Mouse (Mus musculus) kidney, postnatal 4 days (tissue): ENCODE results near the gene Rad23a.

Experiments used
- DNase-seq, 2 experiments: peaks; one replicate each; pipeline ENCODE4 v3.0.0; 2021; ENCODE audit warnings: mixed read lengths in 2 of 2

The Rad23a gene

DNA sequence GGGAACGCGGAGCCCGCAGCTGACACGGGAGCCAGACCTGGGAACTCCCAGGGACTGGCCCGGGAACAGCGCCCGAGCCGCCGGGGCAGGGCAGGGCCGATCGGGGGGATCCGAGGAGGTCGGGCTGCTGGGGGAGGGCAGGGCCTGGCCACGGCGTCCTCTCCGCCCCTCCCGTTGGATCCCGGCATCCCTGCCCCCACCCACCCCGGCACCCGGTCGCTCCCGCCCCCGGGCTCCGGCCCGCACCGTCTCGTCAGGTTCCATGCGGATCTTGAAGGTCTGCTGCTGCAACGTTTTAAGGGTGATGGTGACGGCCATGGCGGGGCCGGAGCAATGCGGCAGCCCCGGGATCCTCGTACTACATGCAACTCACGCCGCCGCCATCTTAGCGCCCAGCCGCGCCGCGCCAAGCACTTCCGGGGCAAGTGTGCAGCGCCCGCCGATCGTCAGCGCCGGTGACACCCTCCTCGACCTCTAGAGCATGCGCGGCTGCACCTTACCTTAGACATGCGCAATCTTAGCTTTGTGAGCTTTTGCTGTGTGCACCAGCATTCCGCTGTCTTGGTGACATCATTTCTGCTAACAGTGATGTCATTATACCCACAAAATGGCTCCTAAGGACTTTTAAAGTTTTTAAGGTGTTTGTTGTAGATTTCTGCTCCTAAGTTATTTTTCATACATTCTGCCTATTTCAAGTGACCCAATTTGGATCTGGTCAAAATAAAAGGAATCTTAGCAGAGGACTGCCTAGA is at the start of gene Rad23a:
Gene Rad23a, minus strand, starts transcription at position 418 of the 752 bp plus-strand sequence.
- DNase-seq, result peak; percentile 93 to 96

DNA sequence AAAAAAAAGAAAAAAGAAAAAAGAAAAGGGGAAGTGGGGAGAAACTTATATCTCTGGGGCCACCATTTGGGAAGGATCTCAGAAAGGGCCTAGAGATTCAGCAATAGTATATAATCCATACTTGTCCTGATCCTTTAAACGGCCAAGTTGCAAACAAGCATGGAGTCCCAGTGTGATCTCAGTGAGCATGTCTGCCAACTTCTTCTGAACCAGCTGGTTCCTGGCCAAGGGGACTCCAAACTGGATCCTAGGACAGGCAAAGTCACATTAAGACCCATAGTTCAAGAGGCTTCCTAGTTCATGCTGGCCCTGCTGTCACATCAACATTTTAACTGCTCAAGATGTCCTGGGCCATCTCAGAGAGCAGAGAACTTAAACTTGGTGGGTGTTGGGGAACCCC is 48.7 kb upstream of the Rad23a start:
- no peak for DNase-seq

- no peak for DNase-seq
These were observed 47.8 kb upstream of the Rad23a start for GRCm38 (mm10) chr8:84888280-84888679.

DNA sequence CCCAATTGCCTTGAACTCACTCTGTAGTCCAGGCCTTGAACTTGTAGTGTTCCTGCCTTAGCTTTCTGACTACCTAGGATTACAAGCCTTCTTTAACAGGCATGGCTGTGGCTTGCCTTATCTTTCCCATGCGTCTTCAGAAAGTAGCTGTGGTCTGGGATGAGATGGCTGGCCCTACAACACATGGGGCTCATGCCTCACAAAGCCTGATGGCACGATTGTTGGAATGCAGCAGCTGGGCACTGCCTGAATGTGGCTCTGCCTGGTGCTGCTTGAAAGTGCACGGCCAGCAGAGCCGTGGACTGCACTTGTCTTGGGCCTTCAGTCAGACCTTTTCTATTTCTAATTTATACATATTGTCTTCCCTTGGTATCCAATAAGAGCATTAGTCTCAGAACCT is 44.3 kb upstream of the Rad23a start:
- DNase-seq, result no peak

GRCm38 (mm10) chr8:84878915-84879314 is 38.5 kb upstream of the Rad23a start:
- no peak for DNase-seq

- DNase-seq, result no peak
These were observed 37.0 kb upstream of the Rad23a start for GRCm38 (mm10) chr8:84877297-84878035.

DNA sequence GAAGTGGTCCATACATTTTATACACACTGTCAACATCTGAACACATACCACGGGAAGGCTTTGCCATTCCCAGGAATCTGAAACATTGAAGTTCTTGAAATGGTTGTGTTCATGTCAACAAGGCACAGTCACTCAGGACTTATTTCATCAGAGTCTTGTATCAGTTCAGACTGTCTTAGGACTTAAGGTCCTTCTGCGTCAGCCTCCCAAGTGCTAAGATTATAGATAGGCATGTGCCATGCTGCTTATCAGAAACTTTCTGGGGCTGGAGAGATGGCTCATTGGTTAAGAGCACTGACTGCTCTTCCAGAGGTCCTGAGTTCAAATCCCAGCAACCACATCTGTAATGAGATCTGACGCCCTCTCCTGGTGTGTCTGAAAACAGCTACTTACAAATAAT is 33.9 kb upstream of the Rad23a start:
- DNase-seq, result no peak

DNA sequence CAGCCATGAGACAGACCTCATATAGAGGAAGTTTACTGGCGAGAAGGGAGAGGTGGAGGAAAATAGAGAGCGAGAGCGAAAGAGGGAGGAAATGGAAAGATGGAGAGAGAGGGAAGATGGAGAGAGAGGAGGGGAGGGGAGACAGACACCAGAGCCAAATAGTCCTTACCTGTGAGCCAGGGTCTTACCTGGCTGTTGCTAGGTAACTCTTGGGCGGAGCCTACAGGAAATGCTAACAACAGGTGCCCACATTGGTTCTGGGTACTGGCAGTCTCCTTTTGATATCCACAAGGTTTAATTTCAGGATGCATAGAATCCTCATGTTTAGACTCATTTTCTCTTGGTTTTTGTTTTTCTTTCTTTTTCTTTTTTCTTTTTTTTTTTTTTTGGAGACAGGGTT is 32.6 kb upstream of the Rad23a start:
- no peak for DNase-seq

GRCm38 (mm10) chr8:84872309-84872965 is 32.0 kb upstream of the Rad23a start:
- peak; percentile 52 to 70 for DNase-seq

GRCm38 (mm10) chr8:84871376-84872308 is 31.2 kb upstream of the Rad23a start, which contains the start of gene Syce2:
Syce2 (plus strand) TSS chr8:84872111.
- peak; percentile 91 to 94 for DNase-seq

GRCm38 (mm10) chr8:84856864-84857441 is 16.5 kb upstream of the Rad23a start, which contains the start of gene Farsa:
Farsa (plus strand) TSS chr8:84856989.
- DNase-seq, result peak; percentile 94 to 96

- DNase-seq, result no peak
These were observed 16.0 kb upstream of the Rad23a start for GRCm38 (mm10) chr8:84856434-84856833.

- no peak for DNase-seq
These were observed 7.4 kb upstream of the Rad23a start for GRCm38 (mm10) chr8:84847684-84848435.

DNA sequence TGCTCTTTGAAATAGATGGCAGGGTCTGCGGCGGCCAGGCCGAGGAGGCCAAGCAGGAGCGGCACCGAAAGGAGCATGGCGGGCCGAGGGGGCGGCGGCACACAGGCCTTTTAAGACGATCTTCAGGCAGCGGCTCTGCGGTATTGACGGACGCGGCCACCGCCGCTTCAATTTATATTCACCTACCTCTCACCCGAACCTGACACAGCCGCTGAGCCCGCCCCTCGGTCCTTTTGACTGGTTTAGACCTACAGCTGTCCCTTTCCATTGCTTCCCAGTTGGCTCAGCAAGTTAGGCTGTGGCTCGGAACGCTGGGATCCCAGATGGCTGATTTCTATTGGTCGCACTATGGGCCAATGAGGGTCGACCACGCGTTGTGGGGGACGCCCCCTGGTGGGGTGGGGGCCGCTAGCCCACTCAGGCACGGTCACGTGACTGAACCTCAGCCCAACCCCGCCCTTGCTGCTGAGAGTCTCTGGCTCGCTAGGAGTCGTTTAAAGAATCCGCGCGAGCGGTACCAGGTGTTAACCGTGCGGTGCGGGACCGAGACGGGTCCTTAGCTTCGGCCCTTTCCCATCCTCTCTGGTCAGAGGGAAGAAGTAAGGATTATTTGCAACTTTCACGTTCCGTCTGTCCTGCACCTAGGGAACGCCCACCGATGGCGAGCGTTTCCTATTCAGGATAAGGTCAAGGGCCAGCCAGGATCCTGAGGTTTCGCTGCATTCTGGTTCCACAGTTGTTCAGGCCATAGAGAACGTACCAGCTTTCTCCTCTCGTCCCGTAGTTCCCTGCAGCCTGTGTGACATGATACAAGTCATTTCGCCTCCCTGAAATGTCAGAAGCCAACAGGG is 6.5 kb upstream of the Rad23a start, which contains the start of gene Calr:
Gene Calr, minus strand, starts transcription at position 213 of the 851 bp plus-strand sequence.
- DNase-seq, result peak; percentile 98 to 99

GRCm38 (mm10) chr8:84846094-84846721 is 5.7 kb upstream of the Rad23a start:
- no peak for DNase-seq

GRCm38 (mm10) chr8:84845355-84846093 is 5.1 kb upstream of the Rad23a start:
- peak; percentile 72 to 80 for DNase-seq

- no peak for DNase-seq
These were observed 4.1 kb upstream of the Rad23a start for GRCm38 (mm10) chr8:84844397-84845070.

- DNase-seq, result no peak
These were observed 1.0 kb upstream of the Rad23a start for GRCm38 (mm10) chr8:84841514-84841913.
